In genomic region chr8:111733581-111734243, GRCm38 (mm10) we compare ENCODE assay signal across 8 mouse cellular contexts. TPM values are rescaled to one million over a fixed set of nuclear protein-coding genes. Genes with fewer than 3 reads are reported as not detected.
DNase-seq lines count a peak whose midpoint lies in the region; ATAC-seq lines count a peak whose summit lies in the region.
"Had no signal": no experiment of that assay in that cellular context is flagged by ENCODE, and none has a peak within 500 bp of the region (broad histone marks: within the 10 kb centered on the region; RNA-seq: fewer than 3 reads in every experiment).

No protein-coding gene starts in this region.

- peaks cover 98% of the 10 kb centered on the region for H3K27me3 ChIP-seq in megakaryocyte, embryonic 14.5 days (replicated peaks)
- H3K27me3 ChIP-seq in embryonic facial prominence, embryonic 11.5 days (ENCODE audit: control insufficient read depth, insufficient read depth, low read length) = no peaks in the 10 kb centered on the region
- H3K27me3 ChIP-seq in hindbrain, embryonic 15.5 days = no peaks in the 10 kb centered on the region
- H3K27me3 ChIP-seq in liver, embryonic 13.5 days = peaks cover 91% of the 10 kb centered on the region

- ATAC-seq in megakaryocyte, adult 5-6 weeks (ENCODE audit: poor library complexity, severe bottlenecking) = no peak
- ATAC-seq in embryonic facial prominence, embryonic 11.5 days (replicated peaks; ENCODE audit: insufficient number of reproducible peaks, low FRiP score, low TSS enrichment, low read depth) = peak; percentile 8
- ATAC-seq in hindbrain, embryonic 15.5 days (ENCODE audit: low FRiP score, low read depth) = no peak
- ATAC-seq in liver, embryonic 13.5 days (ENCODE audit: low read depth) = no peak

- peak; percentile 74 for DNase-seq in embryonic facial prominence, embryonic 11.5 days (ENCODE audit: low spot score)
- DNase-seq in liver, embryonic 13.5 days = no peak
- no peak for DNase-seq in frontal cortex, adult 2 months (ENCODE audit: extremely low spot score in 1 of 2, low spot score in 1 of 2)
- DNase-seq in adrenal gland, postnatal 10 days = no peak

- H3K36me3 ChIP-seq in megakaryocyte, embryonic 14.5 days (replicated peaks; ENCODE audit: low read length) = no peaks in the 10 kb centered on the region
- no peaks in the 10 kb centered on the region for H3K36me3 ChIP-seq in embryonic facial prominence, embryonic 11.5 days (replicated peaks; ENCODE audit: control insufficient read depth, insufficient read depth, low read depth, low read length)
- no peaks in the 10 kb centered on the region for H3K36me3 ChIP-seq in hindbrain, embryonic 15.5 days
- no peaks in the 10 kb centered on the region for H3K36me3 ChIP-seq in liver, embryonic 13.5 days

- peaks cover 73% of the 10 kb centered on the region for H3K4me1 ChIP-seq in megakaryocyte, embryonic 14.5 days
- H3K4me1 ChIP-seq in embryonic facial prominence, embryonic 11.5 days (ENCODE audit: control insufficient read depth, insufficient read depth, low read length) = peaks cover 25% of the 10 kb centered on the region
- peaks cover 88% of the 10 kb centered on the region for H3K4me1 ChIP-seq in hindbrain, embryonic 15.5 days (replicated peaks)
- peaks cover 70% of the 10 kb centered on the region for H3K4me1 ChIP-seq in liver, embryonic 13.5 days (replicated peaks)

- H3K4me3 ChIP-seq in megakaryocyte, embryonic 14.5 days (replicated peaks) = peak overlapping the region; percentile 34
- no peak overlapping the region for H3K4me3 ChIP-seq in embryonic facial prominence, embryonic 11.5 days (ENCODE audit: low read depth, low read length)
- no peak overlapping the region for H3K4me3 ChIP-seq in hindbrain, embryonic 15.5 days
- H3K4me3 ChIP-seq in liver, embryonic 13.5 days (replicated peaks) = no peak overlapping the region

- 3% methylated on average over 5 of the region's 5 CpGs for WGBS in embryonic facial prominence, embryonic 11.5 days
- 11% methylated on average over 5 of the region's 5 CpGs for WGBS in hindbrain, embryonic 15.5 days
- WGBS in liver, embryonic 13.5 days (ENCODE audit: insufficient replicate concordance) = 16% methylated on average over 5 of the region's 5 CpGs

- peak overlapping the region; percentile 17; the same call in 1 of the 2 replicates for H3K27ac ChIP-seq in embryonic facial prominence, embryonic 11.5 days (replicated peaks; ENCODE audit: low read depth, low read length)
- H3K27ac ChIP-seq in hindbrain, embryonic 15.5 days (replicated peaks) = 0 out of 2 replicates have a peak overlapping the region, but pooled peaks have one; percentile 28
- peak overlapping the region; percentile 60 for H3K27ac ChIP-seq in liver, embryonic 13.5 days
- H3K27ac ChIP-seq: macrophage had no signal

- no peaks in the 10 kb centered on the region for H3K9me3 ChIP-seq in megakaryocyte, embryonic 14.5 days
- H3K9me3 ChIP-seq in embryonic facial prominence, embryonic 11.5 days (replicated peaks; ENCODE audit: control insufficient read depth, low read length) = no peaks in the 10 kb centered on the region
- no peaks in the 10 kb centered on the region for H3K9me3 ChIP-seq in hindbrain, embryonic 15.5 days
- H3K9me3 ChIP-seq in liver, embryonic 13.5 days (replicated peaks) = no peaks in the 10 kb centered on the region

- no peak overlapping the region for H3K9ac ChIP-seq in embryonic facial prominence, embryonic 11.5 days (replicated peaks; ENCODE audit: low read length)
- no peak overlapping the region for H3K9ac ChIP-seq in hindbrain, embryonic 15.5 days
- no peak overlapping the region for H3K9ac ChIP-seq in liver, embryonic 13.5 days

- peak overlapping the region; percentile 17; the same call in 1 of the 2 replicates for H3K4me2 ChIP-seq in embryonic facial prominence, embryonic 11.5 days (ENCODE audit: low read depth, low read length)
- no peak overlapping the region for H3K4me2 ChIP-seq in hindbrain, embryonic 15.5 days
- H3K4me2 ChIP-seq in liver, embryonic 13.5 days = no peak overlapping the region

RNA-seq across cellular contexts. Expression of gene Bcar1, which starts 9.9 kb away (rescaled TPM):
- 1.1 and 1.5 TPM in 2 replicates for polyA plus RNA-seq in megakaryocyte, embryonic 14.5 days (2012; ENCODE audit: insufficient read depth, low replicate concordance)
- 0.21 TPM in 1 of 2 replicates, not detected in the other for total RNA-seq in megakaryocyte, adult 5-6 weeks (2015)
- total RNA-seq in megakaryocyte, adult 5-6 weeks (2017) = not detected in 2 replicates
- 30.9 and 36.5 TPM in 2 replicates for polyA plus RNA-seq in embryonic facial prominence, embryonic 11.5 days (2014; fragmentation: Nextera tagmentation; extraction: Ambion mirVana)
- polyA plus RNA-seq in hindbrain, embryonic 15.5 days (2015; fragmentation: Nextera tagmentation; extraction: Ambion mirVana) = 46.5 and 54.2 TPM in 2 replicates
- polyA plus RNA-seq in liver, embryonic 13.5 days (2015; fragmentation: Nextera tagmentation; extraction: Ambion mirVana) = 5.6 and 6.3 TPM in 2 replicates
- polyA plus RNA-seq in frontal cortex, adult 2 months (2012; rRNA removed) = 42.1 and 44.2 TPM in 2 replicates
- total RNA-seq in adrenal gland, postnatal 10 days (2021) = 10 to 100 TPM; 53.4 to 62.7 TPM

RNA-seq across cellular contexts. Expression of gene Ctrb1, which starts 42.9 kb away (rescaled TPM):
- 3.6 TPM in 1 of 2 replicates, not detected in the other for polyA plus RNA-seq in megakaryocyte, embryonic 14.5 days (2012; ENCODE audit: insufficient read depth, low replicate concordance)
- total RNA-seq in megakaryocyte, adult 5-6 weeks (2015) = not detected in 2 replicates
- total RNA-seq in megakaryocyte, adult 5-6 weeks (2017) = not detected in 2 replicates
- not detected in 2 replicates for polyA plus RNA-seq in embryonic facial prominence, embryonic 11.5 days (2014; fragmentation: Nextera tagmentation; extraction: Ambion mirVana)
- polyA plus RNA-seq in hindbrain, embryonic 15.5 days (2015; fragmentation: Nextera tagmentation; extraction: Ambion mirVana) = 1.00 and 1.9 TPM in 2 replicates
- 1.5 and 2.9 TPM in 2 replicates for polyA plus RNA-seq in liver, embryonic 13.5 days (2015; fragmentation: Nextera tagmentation; extraction: Ambion mirVana)
- 0.24 and 0.25 TPM in 2 replicates for polyA plus RNA-seq in frontal cortex, adult 2 months (2012; rRNA removed)
- under 1 TPM in 1 of 2 experiments, not detected in 1; 0.42 TPM for total RNA-seq in adrenal gland, postnatal 10 days (2021)
- polyA plus RNA-seq: macrophage had no signal
